Mouse (Mus musculus): ENCODE data around the gene Ly75. TPM values are rescaled to one million over a fixed set of nuclear protein-coding genes. Genes with fewer than 3 reads are reported as not detected.

Ly75 gene
- polyA plus RNA-seq, 1 experiment from 2014 or later, result 0.52 TPM

DNA sequence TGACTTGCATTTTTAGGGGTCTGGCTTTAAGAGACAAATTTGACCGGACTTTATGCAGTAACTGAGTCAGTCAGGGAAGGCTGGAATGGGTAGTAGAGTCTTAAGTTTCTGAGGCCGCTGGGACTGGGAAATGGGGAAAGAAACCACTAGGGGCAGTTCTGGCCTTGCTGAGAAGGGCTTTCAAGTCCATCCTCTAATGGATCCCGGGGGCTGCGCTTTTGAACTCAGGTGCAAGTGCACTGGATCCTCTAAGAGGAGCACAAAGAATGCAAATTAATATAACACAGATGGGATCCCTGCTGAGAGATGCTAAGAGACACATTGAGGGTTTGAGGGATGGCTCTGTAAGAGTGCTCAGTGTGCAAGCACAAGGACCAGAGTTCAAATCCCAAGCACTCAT is 91.7 kb downstream of the Ly75 start:
- H3K4me3 ChIP-seq (replicated peaks), result no peak overlapping the region

DNA sequence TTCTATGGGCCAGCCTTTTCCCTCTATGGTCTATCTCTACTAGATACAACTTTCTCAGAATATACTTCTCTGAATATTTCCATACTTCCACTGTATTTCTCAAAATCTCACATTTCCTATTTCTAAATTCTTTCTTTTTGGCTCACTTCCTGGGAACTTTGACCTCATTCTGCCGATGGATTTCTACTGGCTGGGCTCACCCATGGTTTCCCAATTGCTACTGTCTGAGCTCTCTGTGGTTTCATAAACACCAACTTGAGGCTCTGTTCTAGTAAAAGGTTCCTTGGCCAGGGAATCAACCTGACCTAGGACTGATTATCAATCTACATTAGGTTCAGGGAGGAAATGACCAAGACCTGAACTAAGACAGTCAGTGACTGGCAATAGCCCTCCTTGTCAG is 93.7 kb downstream of the Ly75 start:
- H3K27me3 ChIP-seq, result peaks cover 17% of the 10 kb centered on the region
- no peak overlapping the region for H3K4me3 ChIP-seq (replicated peaks)
- H3K4me2 ChIP-seq (replicated peaks), result no peak overlapping the region
- 91% methylated on average over 1 of the region's 1 CpGs for WGBS
- no peaks in the 10 kb centered on the region for H3K4me1 ChIP-seq (replicated peaks)
- no peaks in the 10 kb centered on the region for H3K9me3 ChIP-seq
- H3K27ac ChIP-seq, result no peak overlapping the region
- H3K36me3 ChIP-seq, result no peaks in the 10 kb centered on the region
- H3K9ac ChIP-seq (replicated peaks), result no peak overlapping the region
- no peak for ATAC-seq

More for the DNA sequence above, 91.7 kb downstream of the Ly75 start:
- Histone ChIP-seq H3K36me3 (no peaks in the 10 kb centered on the region), H3K4me2 (replicated peaks) (no peak overlapping the region), H3K9ac (replicated peaks) (no peak overlapping the region), H3K9me3 (no peaks in the 10 kb centered on the region), H3K27me3 (no peaks in the 10 kb centered on the region), H3K4me1 (replicated peaks) (no peaks in the 10 kb centered on the region), H3K27ac (no peak overlapping the region)
- 80% methylated on average over 4 of the region's 4 CpGs for WGBS
- no peak for ATAC-seq

DNA sequence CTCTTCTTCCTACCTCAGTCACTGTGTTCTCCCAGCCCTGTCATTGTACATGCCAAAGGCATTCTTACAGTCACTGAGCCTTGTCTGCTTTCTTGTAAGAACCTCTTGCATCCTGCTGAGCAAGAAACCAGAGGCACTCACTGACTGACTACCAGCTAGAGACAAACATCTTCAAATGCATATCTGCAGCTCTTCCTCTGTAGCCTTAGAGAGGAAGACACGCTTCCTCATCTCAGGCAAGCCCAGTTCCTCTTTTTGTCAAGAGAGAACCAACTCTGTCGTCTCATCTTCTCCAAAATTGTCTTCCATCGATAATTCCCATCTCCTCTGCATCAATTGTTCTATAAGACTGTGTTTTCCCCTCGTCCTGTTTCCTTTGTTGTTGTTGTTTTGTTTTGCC is 94.5 kb downstream of the Ly75 start:
- peaks cover 25% of the 10 kb centered on the region for H3K27me3 ChIP-seq
- no peaks in the 10 kb centered on the region for H3K36me3 ChIP-seq
- peaks cover 7% of the 10 kb centered on the region for H3K4me1 ChIP-seq (replicated peaks)
- H3K4me3 ChIP-seq (replicated peaks), result no peak overlapping the region
- no peak overlapping the region for H3K4me2 ChIP-seq (replicated peaks)
- no peaks in the 10 kb centered on the region for H3K9me3 ChIP-seq
- WGBS, result 85% methylated on average over 4 of the region's 4 CpGs
- no peak overlapping the region for H3K27ac ChIP-seq
- no peak overlapping the region for H3K9ac ChIP-seq (replicated peaks)
- ATAC-seq, result no peak

DNA sequence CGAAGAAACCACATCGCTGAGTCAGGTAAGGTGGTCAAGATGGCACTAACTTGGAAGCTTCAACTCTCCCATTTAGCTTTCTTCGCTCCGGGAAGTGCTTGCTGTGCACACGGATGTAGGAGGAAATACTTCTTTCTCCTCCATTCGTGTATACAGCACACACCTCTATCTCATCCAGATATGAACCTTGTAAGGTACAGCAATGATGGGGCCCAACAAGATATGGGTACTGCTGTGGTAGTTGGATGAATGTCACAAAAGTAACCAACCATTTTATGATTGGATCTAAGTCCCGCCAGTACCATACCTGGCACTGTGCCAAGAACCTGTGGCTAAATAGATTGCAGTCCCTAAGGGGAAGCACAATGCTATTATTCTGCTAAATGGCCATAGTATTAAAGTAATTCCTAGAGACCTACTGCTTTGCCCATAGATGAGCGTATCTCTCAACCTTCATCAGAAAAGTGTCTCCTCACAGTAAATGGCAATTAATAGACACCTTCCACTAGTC is 97.9 kb downstream of the Ly75 start:
- H3K9me3 ChIP-seq, result no peaks in the 10 kb centered on the region
- WGBS, result 90% methylated on average over 8 of the region's 8 CpGs
- ATAC-seq, result no peak
- peaks cover 38% of the 10 kb centered on the region for H3K27me3 ChIP-seq
- H3K4me2 ChIP-seq (replicated peaks), result no peak overlapping the region
- peaks cover 16% of the 10 kb centered on the region for H3K4me1 ChIP-seq (replicated peaks)
- no peak overlapping the region for H3K4me3 ChIP-seq (replicated peaks)
- H3K9ac ChIP-seq (replicated peaks), result no peak overlapping the region
- no peak overlapping the region for H3K27ac ChIP-seq
- no peaks in the 10 kb centered on the region for H3K36me3 ChIP-seq

DNA sequence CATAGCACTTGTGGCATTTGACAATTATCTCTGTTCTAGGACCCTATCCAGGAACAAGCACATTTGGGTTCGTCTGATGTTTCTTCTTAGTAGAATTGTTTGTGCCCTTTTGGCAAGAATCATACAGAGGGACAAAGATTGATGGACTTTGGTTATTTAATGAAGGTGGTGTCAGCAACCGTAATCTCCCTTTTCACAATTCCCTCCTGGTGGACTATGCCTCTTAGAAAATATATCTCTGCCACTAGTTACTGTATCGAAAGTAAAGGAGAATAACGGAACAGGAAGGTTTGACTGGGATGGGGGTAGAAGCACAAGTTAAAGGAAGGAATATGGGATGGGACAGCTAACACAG is 98.7 kb downstream of the Ly75 start, which contains the start of gene Cd302:
Gene Cd302 (minus strand): TSS at position 22 of the 355 bp plus-strand sequence.
- ATAC-seq, result no peak
- WGBS, result 66% methylated on average over 4 of the region's 4 CpGs

DNA sequence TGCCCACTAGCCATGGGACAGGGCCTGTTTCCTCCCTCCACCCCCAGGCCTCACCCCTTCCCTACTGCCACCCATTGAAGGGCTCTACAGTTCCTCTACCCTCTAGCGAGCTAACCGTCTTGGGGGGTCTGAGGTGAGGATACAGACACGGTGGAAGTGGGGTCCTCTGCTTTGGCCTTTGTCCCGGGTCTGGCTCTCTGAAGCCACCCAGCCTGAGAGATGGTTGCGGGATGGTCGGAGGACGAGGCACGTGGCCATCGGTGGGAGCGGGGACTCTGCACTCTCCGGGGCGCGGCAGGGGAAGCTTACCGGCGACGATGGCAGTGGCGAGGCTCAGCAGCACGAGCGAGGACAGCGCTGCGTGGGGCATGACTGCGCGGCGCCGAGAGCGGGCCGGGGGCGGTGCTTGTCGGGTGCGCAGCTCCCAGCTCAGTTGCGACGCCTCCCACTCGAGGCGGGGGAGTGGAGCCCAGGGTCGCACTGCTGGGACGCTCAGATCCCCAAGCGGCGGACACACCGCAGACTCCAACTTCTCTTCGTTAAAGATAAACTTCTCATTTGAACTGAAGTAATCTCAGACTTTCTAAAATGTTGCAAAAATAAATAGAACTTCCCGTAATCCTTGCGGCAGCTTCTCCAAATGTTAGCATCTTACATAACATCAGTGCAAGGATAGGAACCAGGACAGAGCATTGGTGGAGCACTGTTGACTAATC is 99.2 kb downstream of the Ly75 start:
- 1% methylated on average over 42 of the region's 42 CpGs for WGBS

More for the DNA sequence above, 98.7 kb downstream of the Ly75 start, which contains the start of gene Cd302:
- Histone ChIP-seq H3K4me1 (replicated peaks) (peaks cover 16% of the 10 kb centered on the region), H3K4me3 (replicated peaks) (peak within 1 kb of the TSS; percentile 45), H3K36me3 (no peaks in the 10 kb centered on the region), H3K9me3 (no peaks in the 10 kb centered on the region), H3K9ac (replicated peaks) (peak within 1 kb of the TSS; percentile 68), H3K27ac (no peak within 1 kb of the TSS), H3K4me2 (replicated peaks) (peak within 1 kb of the TSS; percentile 92), H3K27me3 (peaks cover 38% of the 10 kb centered on the region)

DNA sequence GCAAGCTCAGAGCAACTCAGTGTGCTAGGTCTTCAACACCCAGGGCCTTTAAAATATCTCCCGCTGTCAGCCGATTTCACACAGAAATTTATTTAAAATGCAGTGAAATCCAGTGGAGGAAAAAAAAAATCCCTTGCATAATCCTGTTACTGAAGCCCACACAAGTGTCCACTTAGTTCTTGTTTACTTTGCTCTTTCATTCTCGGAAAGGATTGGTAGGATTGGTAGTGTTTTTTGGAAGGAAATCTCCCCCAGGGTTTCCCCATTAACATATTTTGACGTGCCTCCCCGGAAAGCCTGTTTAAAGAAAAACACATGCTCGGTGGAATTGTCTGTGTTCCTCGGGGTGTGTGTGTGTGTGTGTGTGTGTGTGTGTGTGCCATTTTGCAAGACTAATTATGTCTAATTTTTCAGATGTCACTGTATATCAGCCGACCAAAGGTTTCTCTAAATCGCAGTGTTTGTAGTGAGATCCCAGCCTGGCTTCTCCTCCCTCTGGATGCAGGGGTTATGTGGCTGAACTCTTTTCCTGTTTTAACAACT is 99.8 kb downstream of the Ly75 start:
- no peak overlapping the region for H3K27ac ChIP-seq
- H3K27me3 ChIP-seq, result peaks cover 38% of the 10 kb centered on the region
- peak overlapping the region; percentile 45 for H3K4me3 ChIP-seq (replicated peaks)
- H3K9me3 ChIP-seq, result no peaks in the 10 kb centered on the region
- H3K36me3 ChIP-seq, result no peaks in the 10 kb centered on the region
- H3K9ac ChIP-seq (replicated peaks), result peak overlapping the region; percentile 68
- H3K4me1 ChIP-seq (replicated peaks), result peaks cover 16% of the 10 kb centered on the region
- ATAC-seq, result no peak
- WGBS, result 5% methylated on average over 9 of the region's 9 CpGs
- peak overlapping the region; percentile 92 for H3K4me2 ChIP-seq (replicated peaks)

More for the DNA sequence above, 99.2 kb downstream of the Ly75 start:
- Histone ChIP-seq H3K9ac (replicated peaks) (peak overlapping the region; percentile 68), H3K27ac (no peak overlapping the region), H3K36me3 (no peaks in the 10 kb centered on the region), H3K4me2 (replicated peaks) (peak overlapping the region; percentile 92), H3K4me3 (replicated peaks) (peak overlapping the region; percentile 45), H3K27me3 (peaks cover 38% of the 10 kb centered on the region), H3K9me3 (no peaks in the 10 kb centered on the region), H3K4me1 (replicated peaks) (peaks cover 16% of the 10 kb centered on the region)
- peak; percentile 90 for ATAC-seq

DNA sequence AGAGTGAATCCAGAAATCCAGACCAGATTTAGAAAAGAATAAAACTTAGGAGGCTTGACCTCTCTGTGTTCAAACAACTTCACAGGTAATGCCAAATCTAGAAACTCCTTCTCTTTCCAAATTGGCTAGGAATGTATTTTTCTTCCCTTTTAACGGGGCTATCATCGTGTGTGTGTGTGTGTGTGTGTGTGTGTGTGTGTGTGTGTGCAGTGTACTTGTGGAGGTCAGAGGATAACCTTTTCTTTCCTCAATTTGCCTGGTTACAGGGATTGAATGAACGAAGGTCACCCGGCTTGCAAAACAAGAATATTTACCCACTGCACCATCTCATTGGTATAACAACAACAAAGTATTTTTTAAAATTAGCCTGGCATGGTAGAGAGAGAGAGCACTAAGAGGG is 100.5 kb downstream of the Ly75 start:
- no peak overlapping the region for H3K9ac ChIP-seq (replicated peaks)
- no peak overlapping the region for H3K4me3 ChIP-seq (replicated peaks)
- no peak for ATAC-seq
- WGBS, result 76% methylated on average over 4 of the region's 4 CpGs
- H3K4me1 ChIP-seq (replicated peaks), result peaks cover 16% of the 10 kb centered on the region
- H3K4me2 ChIP-seq (replicated peaks), result peak overlapping the region; percentile 92
- H3K9me3 ChIP-seq, result no peaks in the 10 kb centered on the region
- no peaks in the 10 kb centered on the region for H3K36me3 ChIP-seq
- peaks cover 38% of the 10 kb centered on the region for H3K27me3 ChIP-seq
- no peak overlapping the region for H3K27ac ChIP-seq

DNA sequence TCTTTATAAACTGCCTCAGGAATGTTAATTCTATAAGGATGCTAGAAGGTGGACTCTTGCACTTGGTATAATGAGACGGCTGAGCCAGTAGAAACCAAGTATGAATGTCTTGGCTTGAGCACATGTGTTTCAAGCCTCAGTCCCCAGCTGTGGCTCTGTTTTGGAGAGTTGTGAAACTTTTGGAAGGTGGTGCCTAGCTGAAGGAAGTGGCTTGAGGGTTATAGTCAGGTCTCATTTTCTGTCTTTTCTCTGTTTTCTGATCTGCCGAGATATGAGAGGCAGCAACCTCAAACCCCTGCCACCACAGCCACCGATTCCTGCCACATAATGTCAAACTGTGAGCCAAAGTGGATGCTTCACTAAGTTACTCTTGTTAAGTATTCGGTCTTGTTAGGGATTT is 104.5 kb downstream of the Ly75 start:
- no peak for ATAC-seq
- Histone ChIP-seq H3K36me3 (no peaks in the 10 kb centered on the region), H3K4me1 (replicated peaks) (peaks cover 9% of the 10 kb centered on the region), H3K4me2 (replicated peaks) (no peak overlapping the region), H3K4me3 (replicated peaks) (no peak overlapping the region), H3K9ac (replicated peaks) (no peak overlapping the region), H3K27ac (no peak overlapping the region), H3K9me3 (no peaks in the 10 kb centered on the region), H3K27me3 (peaks cover 13% of the 10 kb centered on the region)
- 96% methylated on average over 4 of the region's 4 CpGs for WGBS

DNA sequence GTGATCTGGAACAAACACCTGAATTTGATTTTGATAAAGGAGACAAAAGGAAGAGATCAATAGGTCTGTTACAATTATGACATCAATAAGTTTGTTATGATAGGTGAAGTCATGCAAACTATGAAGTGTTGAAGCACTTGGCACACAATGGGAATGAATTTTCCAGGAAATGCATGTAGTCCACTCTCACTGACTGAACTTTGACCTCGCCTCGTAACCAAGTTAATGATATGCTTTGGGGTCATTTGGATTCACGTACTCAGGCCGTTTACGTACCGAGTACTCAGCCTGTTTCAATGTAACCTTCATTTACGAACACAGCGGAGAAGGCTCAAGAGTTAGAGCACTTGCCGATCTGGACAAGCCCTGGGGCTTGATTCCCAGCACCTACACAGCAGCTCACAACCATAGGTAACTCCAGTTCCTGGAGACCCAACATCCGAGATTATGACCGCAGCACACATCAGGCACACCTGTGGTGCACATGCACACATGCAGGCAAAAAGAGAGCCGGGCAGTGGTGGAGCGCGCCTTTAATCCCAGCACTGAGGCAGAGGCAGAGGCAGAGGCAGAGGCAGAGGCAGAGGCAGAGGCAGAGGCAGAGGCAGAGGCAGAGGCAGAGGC is 113.1 kb downstream of the Ly75 start:
- H3K9ac ChIP-seq (replicated peaks), result no peak overlapping the region
- H3K27me3 ChIP-seq, result no peaks in the 10 kb centered on the region
- no peaks in the 10 kb centered on the region for H3K36me3 ChIP-seq
- no peak overlapping the region for H3K27ac ChIP-seq
- no peak overlapping the region for H3K4me3 ChIP-seq (replicated peaks)
- H3K4me1 ChIP-seq (replicated peaks), result no peaks in the 10 kb centered on the region
- no peaks in the 10 kb centered on the region for H3K9me3 ChIP-seq
- no peak overlapping the region for H3K4me2 ChIP-seq (replicated peaks)
- WGBS, result 95% methylated on average over 14 of the region's 14 CpGs
- no peak for ATAC-seq

DNA sequence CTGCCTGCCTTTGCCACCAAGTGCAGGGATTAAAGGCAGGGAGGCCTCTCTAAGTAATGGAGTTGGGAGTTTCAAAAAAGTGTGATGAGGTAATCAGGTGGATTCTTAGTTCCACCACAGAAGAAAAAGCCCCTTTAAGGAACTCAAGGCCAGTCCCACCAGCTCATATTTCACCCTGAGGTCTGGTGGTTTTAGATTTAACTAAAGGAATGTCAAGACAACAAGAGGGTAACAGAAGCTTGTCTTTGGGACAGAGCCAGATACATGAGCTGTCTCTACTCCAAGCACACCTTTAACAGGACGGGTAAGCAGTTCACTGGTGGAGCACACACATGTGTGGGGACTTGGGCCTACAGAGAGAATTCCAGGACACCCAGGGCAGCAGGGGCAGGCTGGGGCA is 115.5 kb downstream of the Ly75 start:
- H3K36me3 ChIP-seq, result no peaks in the 10 kb centered on the region
- 73% methylated on average over 1 of the region's 1 CpGs for WGBS
- H3K4me2 ChIP-seq (replicated peaks), result no peak overlapping the region
- no peak for ATAC-seq
- H3K4me3 ChIP-seq (replicated peaks), result no peak overlapping the region
- no peaks in the 10 kb centered on the region for H3K9me3 ChIP-seq
- H3K4me1 ChIP-seq (replicated peaks), result no peaks in the 10 kb centered on the region
- H3K27me3 ChIP-seq, result no peaks in the 10 kb centered on the region
- H3K9ac ChIP-seq (replicated peaks), result no peak overlapping the region
- H3K27ac ChIP-seq, result no peak overlapping the region

DNA sequence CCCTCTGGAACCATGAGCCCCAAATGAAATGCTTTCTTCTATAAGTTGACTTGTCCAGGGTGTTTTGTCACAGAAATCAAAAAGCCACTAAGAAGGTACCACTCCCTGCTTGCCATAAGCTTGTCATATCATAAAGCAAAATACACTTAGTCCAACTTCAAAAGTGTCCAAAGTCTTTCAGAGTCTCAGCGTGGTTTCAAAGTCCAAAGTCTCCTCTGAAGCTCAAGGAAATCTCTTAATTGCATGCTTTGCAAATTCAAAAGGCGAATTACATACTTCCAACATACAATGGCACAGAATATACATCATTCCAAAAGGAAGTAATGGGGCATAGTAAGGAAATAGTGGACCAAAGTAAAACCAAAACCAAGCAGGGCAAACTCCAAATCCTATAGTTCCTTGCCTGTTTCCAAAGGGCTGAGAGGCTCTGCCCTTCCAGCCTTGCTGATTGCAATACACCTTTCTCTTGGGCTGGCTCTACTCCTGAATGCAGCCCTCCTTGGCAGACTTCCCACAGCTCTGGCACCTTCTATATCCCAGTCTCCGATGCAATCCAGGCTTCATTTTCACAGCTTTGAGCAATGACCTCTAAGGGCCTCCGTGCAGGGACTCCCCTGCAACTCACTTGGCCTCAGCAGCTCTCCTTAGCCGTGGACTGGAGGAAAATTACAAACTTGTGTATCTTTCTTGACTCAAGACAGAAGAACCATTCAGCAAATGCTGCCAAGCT is 122.3 kb downstream of the Ly75 start:
- Histone ChIP-seq H3K4me3 (replicated peaks) (no peak overlapping the region), H3K4me1 (replicated peaks) (no peaks in the 10 kb centered on the region), H3K27me3 (no peaks in the 10 kb centered on the region), H3K9me3 (no peaks in the 10 kb centered on the region), H3K4me2 (replicated peaks) (no peak overlapping the region), H3K36me3 (no peaks in the 10 kb centered on the region), H3K27ac (no peak overlapping the region), H3K9ac (replicated peaks) (no peak overlapping the region)
- WGBS, result 88% methylated on average over 5 of the region's 5 CpGs
- no peak for ATAC-seq
